Mouse (Mus musculus): ENCODE measurements at regions not wholly inside any gene's neighbourhood (a gene's known extent, or its start where the extent isn't known, plus 50 kb on each side); places are given as distances from the start of the nearest gene placed in this dataset.

DNA sequence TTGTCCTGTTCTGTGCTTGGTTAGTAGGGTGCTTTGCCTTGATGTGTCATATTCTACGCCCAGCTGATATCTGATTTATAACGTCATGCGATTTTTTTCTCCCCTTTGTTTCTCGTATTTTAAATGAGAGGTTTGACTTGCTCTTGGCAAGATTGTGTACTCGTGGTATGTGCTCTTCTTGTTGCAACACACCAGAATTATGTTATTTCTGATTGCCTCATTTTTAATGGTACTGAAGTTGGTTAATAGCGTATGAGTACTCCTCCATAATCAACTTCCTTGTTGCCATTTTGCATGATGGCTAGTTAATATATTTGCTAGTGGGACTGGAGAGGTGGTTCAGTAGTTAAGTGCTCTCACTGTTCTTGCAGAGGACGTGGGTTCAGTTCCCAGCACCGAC is 180.1 kb upstream of the Cdkn2b start:
- Histone ChIP-seq H3K36me3 (replicated peaks) (no peaks in the 10 kb centered on the region), H3K27ac (replicated peaks) (no peak overlapping the region), H3K27me3 (no peaks in the 10 kb centered on the region), H3K4me3 (replicated peaks) (no peak overlapping the region), H3K9ac (no peak overlapping the region), H3K9me3 (replicated peaks) (no peaks in the 10 kb centered on the region), H3K4me2 (no peak overlapping the region), H3K4me1 (replicated peaks) (peaks cover 18% of the 10 kb centered on the region)
- 66% methylated on average over 8 of the region's 8 CpGs for WGBS (ENCODE audit: insufficient replicate concordance)
- no peak for ATAC-seq (ENCODE audit: insufficient read depth)

DNA sequence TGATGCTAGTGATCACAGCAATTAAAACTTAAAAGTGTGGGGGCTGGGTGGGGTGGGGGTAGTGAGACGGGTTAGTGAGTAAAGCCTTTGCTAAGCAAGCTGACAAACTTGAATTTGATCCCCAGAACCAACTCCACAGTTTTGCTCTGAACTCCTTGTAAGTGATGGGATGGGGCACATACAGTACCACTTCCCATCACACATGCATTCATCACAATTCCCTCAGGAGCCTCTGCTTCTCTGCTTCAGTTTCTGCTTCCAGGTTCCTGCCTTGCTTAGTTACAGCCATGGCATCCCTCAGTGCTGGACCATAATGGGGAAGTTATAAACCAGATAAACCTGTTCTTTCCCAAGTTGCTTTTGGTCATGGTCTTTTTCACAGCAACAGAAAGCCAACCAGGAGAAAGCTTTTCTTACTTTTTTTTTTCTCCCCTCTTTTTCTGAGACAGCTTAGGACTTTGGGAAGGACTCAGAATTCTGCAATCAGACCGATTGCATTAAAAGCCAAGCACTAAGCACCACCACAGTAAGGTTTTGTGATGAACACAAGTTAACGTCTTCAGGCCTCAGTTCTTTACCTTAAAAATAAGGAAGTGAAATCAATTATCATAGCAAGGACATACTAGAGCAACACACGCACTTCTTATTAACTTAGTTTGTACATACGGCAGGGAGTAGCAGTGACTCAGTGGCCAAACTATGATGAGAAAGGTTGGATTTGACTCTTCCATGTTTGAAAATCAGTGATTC is 176.8 kb upstream of the Cdkn2b start:
- Histone ChIP-seq H3K4me3 (replicated peaks) (no peak overlapping the region), H3K4me2 (no peak overlapping the region), H3K27ac (replicated peaks) (no peak overlapping the region), H3K9ac (no peak overlapping the region), H3K9me3 (replicated peaks) (no peaks in the 10 kb centered on the region), H3K4me1 (replicated peaks) (peaks cover 25% of the 10 kb centered on the region), H3K36me3 (replicated peaks) (no peaks in the 10 kb centered on the region), H3K27me3 (no peaks in the 10 kb centered on the region)
- ATAC-seq (ENCODE audit: insufficient read depth) = no peak
- 54% methylated on average over 5 of the region's 5 CpGs for WGBS (ENCODE audit: insufficient replicate concordance)

DNA sequence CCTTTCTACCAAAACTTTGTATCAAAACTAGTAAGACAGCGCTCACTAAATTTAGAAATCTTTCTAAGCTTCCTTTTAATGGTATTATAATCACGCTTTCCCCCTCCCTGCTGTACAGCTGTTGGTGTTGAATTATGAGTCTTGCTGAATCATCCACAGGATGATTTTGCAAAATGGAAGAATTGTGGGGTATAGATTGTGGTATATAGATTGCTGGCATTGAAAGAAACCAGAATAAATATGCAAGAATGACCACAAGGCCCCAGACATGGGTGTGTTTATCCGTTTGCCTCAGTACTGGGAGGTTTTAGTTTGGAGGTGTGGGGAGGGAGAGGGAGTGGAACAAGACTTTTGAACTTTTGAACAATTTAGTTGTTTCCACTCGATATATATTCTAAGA is 176.1 kb upstream of the Cdkn2b start:
- Histone ChIP-seq H3K4me1 (replicated peaks) (peaks cover 25% of the 10 kb centered on the region), H3K27me3 (no peaks in the 10 kb centered on the region), H3K9me3 (replicated peaks) (no peaks in the 10 kb centered on the region), H3K4me2 (no peak overlapping the region), H3K36me3 (replicated peaks) (no peaks in the 10 kb centered on the region), H3K27ac (replicated peaks) (no peak overlapping the region), H3K9ac (no peak overlapping the region), H3K4me3 (replicated peaks) (no peak overlapping the region)
- ATAC-seq (ENCODE audit: insufficient read depth) = peak; percentile 56; the same call in 1 of the 2 replicates
- 37% methylated on average over 4 of the region's 4 CpGs for WGBS (ENCODE audit: insufficient replicate concordance)

DNA sequence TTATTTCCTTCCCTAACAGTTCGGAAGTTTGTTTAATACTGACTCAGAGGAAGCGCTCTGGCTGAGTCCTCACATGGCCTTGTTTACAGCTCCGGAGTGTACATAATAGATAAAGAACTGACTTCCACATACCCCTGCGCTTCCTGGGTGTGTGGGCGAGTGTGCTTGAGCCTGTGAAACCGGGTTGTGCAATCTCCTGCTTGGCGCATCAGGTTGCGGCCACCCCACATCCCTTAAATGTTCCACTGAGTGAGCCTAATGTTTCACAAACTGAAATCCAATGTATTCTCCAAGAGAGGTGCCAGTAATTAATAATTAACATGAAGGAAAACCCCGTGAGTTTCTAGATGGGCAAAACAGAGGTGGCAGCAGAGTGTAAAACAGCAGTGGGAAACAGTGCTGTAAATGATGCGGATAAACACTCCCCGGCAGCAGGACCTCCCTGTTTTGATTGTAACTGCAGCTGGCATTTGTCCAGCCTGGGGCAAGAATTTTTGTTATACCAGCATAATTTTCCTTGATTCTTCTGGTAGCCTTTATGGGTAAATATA is 175.2 kb upstream of the Cdkn2b start:
- Histone ChIP-seq H3K9ac (no peak overlapping the region), H3K4me1 (replicated peaks) (peaks cover 25% of the 10 kb centered on the region), H3K9me3 (replicated peaks) (no peaks in the 10 kb centered on the region), H3K27me3 (no peaks in the 10 kb centered on the region), H3K4me2 (peak overlapping the region; percentile 31), H3K27ac (replicated peaks) (peak overlapping the region; percentile 55; the same call in 1 of the 2 replicates), H3K36me3 (replicated peaks) (no peaks in the 10 kb centered on the region), H3K4me3 (replicated peaks) (no peak overlapping the region)
- ATAC-seq (ENCODE audit: insufficient read depth) = peak; percentile 89
- WGBS (ENCODE audit: insufficient replicate concordance) = 7% methylated on average over 11 of the region's 11 CpGs

DNA sequence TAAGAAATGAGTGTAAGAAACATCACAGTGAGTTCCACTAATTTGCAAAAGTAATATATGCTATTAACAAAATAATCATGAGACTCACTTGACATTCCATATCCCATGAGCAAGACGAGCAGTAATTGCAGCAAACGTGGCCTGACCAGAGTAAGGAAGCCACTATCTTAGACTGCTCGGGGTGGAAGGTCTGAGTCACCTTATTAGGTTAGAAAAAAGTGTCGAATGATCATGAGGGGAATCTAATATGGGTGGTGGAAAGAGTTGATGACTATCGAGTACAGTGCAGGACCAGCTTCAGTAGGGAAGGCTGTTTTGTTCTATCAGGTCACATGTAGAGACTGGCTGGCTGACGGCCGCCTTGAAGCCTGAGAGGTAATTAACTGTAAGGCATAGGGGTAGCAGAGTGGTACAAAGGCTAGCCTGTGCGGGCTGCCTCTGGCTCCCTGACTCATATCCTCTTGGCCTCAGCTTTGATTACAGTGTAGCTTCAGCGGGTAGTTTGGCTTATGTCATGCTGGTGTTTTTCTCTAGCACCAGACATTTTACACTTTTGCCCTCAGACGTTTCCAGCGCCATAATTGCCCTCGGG is 167.9 kb upstream of the Cdkn2b start:
- no peak overlapping the region for H3K4me2 ChIP-seq
- H3K27ac ChIP-seq (replicated peaks) = no peak overlapping the region
- WGBS (ENCODE audit: insufficient replicate concordance) = 56% methylated on average over 12 of the region's 12 CpGs
- no peaks in the 10 kb centered on the region for H3K27me3 ChIP-seq
- H3K4me3 ChIP-seq (replicated peaks) = no peak overlapping the region
- no peak for ATAC-seq (ENCODE audit: insufficient read depth)
- H3K9me3 ChIP-seq (replicated peaks) = no peaks in the 10 kb centered on the region
- peaks cover 10% of the 10 kb centered on the region for H3K4me1 ChIP-seq (replicated peaks)
- H3K9ac ChIP-seq = no peak overlapping the region
- no peaks in the 10 kb centered on the region for H3K36me3 ChIP-seq (replicated peaks)

DNA sequence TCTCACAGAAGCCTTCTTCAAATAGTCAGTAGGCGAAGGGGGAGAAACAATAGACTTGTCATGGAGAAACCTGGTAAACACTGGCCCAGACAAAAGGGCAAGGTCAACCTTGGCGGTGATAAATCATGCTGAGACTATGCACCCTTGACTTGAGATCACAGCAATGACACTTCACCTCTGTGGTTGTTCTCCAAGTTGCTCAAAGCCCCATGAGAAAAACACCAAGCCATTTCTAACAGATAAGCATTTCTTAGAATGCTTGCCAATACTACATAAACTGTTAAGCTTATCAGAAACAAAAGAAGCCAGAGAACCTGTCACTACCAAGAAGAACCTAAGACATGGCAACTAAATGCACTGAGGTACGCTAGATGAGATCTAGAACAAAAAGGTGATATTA is 165.0 kb upstream of the Cdkn2b start:
- H3K9ac ChIP-seq = no peak overlapping the region
- no peaks in the 10 kb centered on the region for H3K27me3 ChIP-seq
- peaks cover 13% of the 10 kb centered on the region for H3K4me1 ChIP-seq (replicated peaks)
- no peaks in the 10 kb centered on the region for H3K36me3 ChIP-seq (replicated peaks)
- no peaks in the 10 kb centered on the region for H3K9me3 ChIP-seq (replicated peaks)
- ATAC-seq (ENCODE audit: insufficient read depth) = peak; percentile 52
- no peak overlapping the region for H3K27ac ChIP-seq (replicated peaks)
- H3K4me3 ChIP-seq (replicated peaks) = no peak overlapping the region
- no peak overlapping the region for H3K4me2 ChIP-seq
- 35% methylated on average over 3 of the region's 3 CpGs for WGBS (ENCODE audit: insufficient replicate concordance)

DNA sequence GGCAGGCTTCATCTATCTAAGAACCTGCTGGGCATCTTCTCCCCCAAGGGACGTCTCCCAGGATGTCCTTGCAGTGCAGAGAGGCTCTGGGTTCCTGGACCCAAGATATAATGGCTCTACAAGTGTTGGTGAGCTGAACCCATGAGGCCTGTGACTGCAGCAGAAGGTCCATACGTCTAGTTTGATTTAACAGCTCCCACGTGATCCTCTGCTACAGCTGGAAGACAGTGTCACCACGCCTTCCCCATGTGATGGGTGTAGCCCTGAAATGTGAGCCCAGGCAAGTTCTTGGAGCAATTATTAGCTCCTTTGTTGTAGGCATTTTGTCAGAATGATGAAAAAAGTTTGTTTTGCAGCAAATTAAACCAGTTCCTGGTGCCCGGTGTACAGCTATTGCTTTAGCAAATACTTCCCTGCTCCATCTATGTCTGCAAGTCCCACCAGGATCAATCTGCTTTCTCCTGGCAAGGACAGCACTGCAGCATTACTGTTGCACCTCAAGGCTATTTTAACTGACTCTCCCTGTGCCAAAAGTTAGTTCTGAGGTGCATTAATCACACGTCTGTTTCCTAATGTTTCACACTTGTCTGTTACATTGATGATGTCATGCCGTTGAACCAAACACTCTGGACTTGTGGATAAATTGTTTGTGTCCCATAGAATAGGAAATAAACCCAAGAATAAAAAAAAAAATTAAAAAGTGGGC is 164.2 kb upstream of the Cdkn2b start:
- Histone ChIP-seq H3K4me3 (replicated peaks) (no peak overlapping the region), H3K27ac (replicated peaks) (no peak overlapping the region), H3K27me3 (no peaks in the 10 kb centered on the region), H3K9me3 (replicated peaks) (no peaks in the 10 kb centered on the region), H3K36me3 (replicated peaks) (no peaks in the 10 kb centered on the region), H3K4me2 (no peak overlapping the region), H3K9ac (no peak overlapping the region), H3K4me1 (replicated peaks) (peaks cover 13% of the 10 kb centered on the region)
- no peak for ATAC-seq (ENCODE audit: insufficient read depth)
- WGBS (ENCODE audit: insufficient replicate concordance) = 47% methylated on average over 7 of the region's 7 CpGs

DNA sequence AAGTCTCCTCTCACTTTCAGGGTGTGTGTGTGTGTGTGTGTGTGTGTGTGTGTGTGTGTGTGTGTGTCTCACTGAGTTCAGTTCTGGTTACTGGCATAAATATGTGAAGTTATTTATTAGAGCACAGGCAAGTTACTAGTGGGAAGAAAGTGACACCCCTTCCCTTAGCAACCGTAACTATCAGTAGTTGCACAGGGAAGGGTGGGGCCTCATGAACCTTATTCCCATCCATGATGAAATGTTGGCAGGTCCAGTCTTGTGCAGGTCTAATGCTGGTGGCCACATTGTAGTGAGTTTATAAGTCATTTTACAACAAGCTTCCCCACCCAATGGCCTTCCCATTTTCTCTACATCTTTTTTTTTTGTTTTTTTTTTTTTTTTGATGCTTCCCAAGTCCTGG is 160.6 kb upstream of the Cdkn2b start:
- H3K9ac ChIP-seq = no peak overlapping the region
- H3K27ac ChIP-seq (replicated peaks) = no peak overlapping the region

DNA sequence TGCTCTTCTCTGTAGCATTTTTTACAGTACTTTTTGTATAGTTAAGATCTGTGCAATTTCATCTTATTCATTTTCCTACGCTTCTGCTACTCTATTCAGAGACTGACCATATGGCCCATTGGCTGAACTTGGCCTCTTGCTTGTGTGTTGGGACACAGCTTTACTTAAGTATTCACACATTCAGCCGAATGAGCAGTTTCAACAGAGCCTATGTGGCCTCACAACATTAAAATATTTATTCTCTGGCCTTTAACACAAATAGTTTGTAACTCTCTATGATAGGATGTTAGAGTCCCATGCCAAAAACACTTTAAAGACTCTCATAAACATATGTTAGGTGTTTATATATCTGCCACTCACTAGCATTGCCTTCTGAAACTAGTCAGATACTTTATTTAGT is 159.9 kb upstream of the Cdkn2b start:
- WGBS (ENCODE audit: insufficient replicate concordance) = 58% methylated on average over 2 of the region's 2 CpGs
- no peaks in the 10 kb centered on the region for H3K36me3 ChIP-seq (replicated peaks)
- H3K9ac ChIP-seq = no peak overlapping the region
- H3K9me3 ChIP-seq (replicated peaks) = no peaks in the 10 kb centered on the region
- H3K4me2 ChIP-seq = no peak overlapping the region
- H3K27ac ChIP-seq (replicated peaks) = no peak overlapping the region
- no peak overlapping the region for H3K4me3 ChIP-seq (replicated peaks)
- ATAC-seq (ENCODE audit: insufficient read depth) = no peak
- H3K4me1 ChIP-seq (replicated peaks) = peaks cover 10% of the 10 kb centered on the region
- H3K27me3 ChIP-seq = no peaks in the 10 kb centered on the region

More for the DNA sequence above, 160.6 kb upstream of the Cdkn2b start:
- Histone ChIP-seq H3K9me3 (replicated peaks) (no peaks in the 10 kb centered on the region), H3K27me3 (no peaks in the 10 kb centered on the region), H3K4me2 (no peak overlapping the region), H3K4me3 (replicated peaks) (no peak overlapping the region), H3K36me3 (replicated peaks) (no peaks in the 10 kb centered on the region), H3K4me1 (replicated peaks) (peaks cover 13% of the 10 kb centered on the region)
- ATAC-seq (ENCODE audit: insufficient read depth) = 0 out of 2 replicates have a peak, but pooled peaks have one; percentile 47
- WGBS (ENCODE audit: insufficient replicate concordance) = 32% methylated on average over 1 of the region's 1 CpGs

DNA sequence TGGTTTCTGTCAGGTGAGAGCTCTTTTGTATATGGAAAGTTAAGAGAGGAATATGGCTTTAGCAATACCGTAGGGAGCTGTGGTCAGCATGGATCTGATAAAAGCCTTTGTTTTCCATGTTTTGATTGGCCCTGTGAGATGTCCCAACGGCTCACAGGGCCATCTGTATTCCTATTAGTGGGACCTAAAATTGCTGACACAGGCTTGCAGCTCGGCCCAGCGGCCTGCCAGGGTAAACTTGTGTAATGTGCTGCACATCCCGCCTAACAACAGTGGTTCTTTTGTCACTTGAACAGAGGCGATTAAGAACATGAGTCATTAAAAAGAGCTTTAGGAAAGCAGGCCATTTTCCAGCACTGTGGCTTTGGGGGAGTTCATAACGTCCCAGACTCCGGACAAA is 159.0 kb upstream of the Cdkn2b start:
- ATAC-seq (ENCODE audit: insufficient read depth) = no peak
- H3K9me3 ChIP-seq (replicated peaks) = no peaks in the 10 kb centered on the region
- no peak overlapping the region for H3K27ac ChIP-seq (replicated peaks)
- no peak overlapping the region for H3K4me3 ChIP-seq (replicated peaks)
- WGBS (ENCODE audit: insufficient replicate concordance) = 54% methylated on average over 8 of the region's 8 CpGs
- H3K4me1 ChIP-seq (replicated peaks) = peaks cover 5% of the 10 kb centered on the region; the same call in 1 of the 2 replicates
- H3K9ac ChIP-seq = no peak overlapping the region
- H3K36me3 ChIP-seq (replicated peaks) = no peaks in the 10 kb centered on the region
- no peak overlapping the region for H3K4me2 ChIP-seq
- no peaks in the 10 kb centered on the region for H3K27me3 ChIP-seq

DNA sequence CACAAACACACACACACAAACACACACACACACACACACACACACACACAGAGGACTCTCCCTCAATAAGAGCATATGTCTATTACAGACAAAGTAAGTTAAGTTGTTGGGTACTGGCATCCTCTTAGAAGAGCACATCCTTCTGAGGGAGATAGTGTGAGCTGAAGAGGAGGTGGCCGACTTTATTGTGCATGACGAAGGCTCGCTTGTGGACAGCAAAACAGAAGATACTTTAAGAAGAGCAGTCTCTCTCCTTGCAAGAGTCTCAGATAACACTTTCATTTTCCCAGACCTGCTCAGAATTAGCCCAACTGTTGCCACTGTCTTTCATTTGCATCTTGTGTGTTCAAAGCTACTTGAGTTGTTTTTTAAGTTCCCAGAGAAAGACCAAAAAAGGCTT is 158.6 kb upstream of the Cdkn2b start:
- H3K27me3 ChIP-seq = no peaks in the 10 kb centered on the region
- H3K27ac ChIP-seq (replicated peaks) = no peak overlapping the region
- H3K9me3 ChIP-seq (replicated peaks) = no peaks in the 10 kb centered on the region
- no peak overlapping the region for H3K9ac ChIP-seq
- peaks cover 3% of the 10 kb centered on the region; the same call in 1 of the 2 replicates for H3K4me1 ChIP-seq (replicated peaks)
- no peak overlapping the region for H3K4me3 ChIP-seq (replicated peaks)
- no peak for ATAC-seq (ENCODE audit: insufficient read depth)
- no peak overlapping the region for H3K4me2 ChIP-seq
- 62% methylated on average over 3 of the region's 3 CpGs for whole genome bisulfite sequencing (ENCODE audit: insufficient replicate concordance)
- no peaks in the 10 kb centered on the region for H3K36me3 ChIP-seq (replicated peaks)
